Mouse (Mus musculus) hindbrain, embryonic 15.5 days (tissue): ENCODE measurements around the gene Akap11. TPM values are rescaled to one million over a fixed set of nuclear protein-coding genes. Genes with fewer than 3 reads are reported as not detected.

Experiments
- ATAC-seq: fragments of 200-750 bp; cut with Nextera tagmentation; 2 replicates; pipeline ENCODE4 v1.8.0; 2017; ENCODE audit warnings: low read depth, moderate number of reproducible peaks, moderate TSS enrichment; ENCODE audit not compliant: low FRiP score
- H3K27ac ChIP-seq: fragments of 300-500 bp; sonication (generic); replicated peaks from 2 replicates; pipeline ENCODE4 v1.5.1; 2015; ENCODE audit warnings: mild to moderate bottlenecking, inconsistent platforms
- H3K27me3 ChIP-seq: fragments of 300-500 bp; sonication (generic); 2 replicates; pipeline ENCODE4 v1.6.1; 2015; ENCODE audit warnings: control low read depth, inconsistent platforms
- H3K36me3 ChIP-seq: fragments of 300-500 bp; sonication (generic); 2 replicates; pipeline ENCODE4 v1.6.1; 2015; ENCODE audit warnings: control low read depth, inconsistent platforms
- H3K4me1 ChIP-seq: fragments of 300-500 bp; sonication (generic); replicated peaks from 2 replicates; pipeline ENCODE4 v1.6.1; 2015; ENCODE audit warnings: control low read depth, inconsistent platforms
- H3K4me2 ChIP-seq: fragments of 300-500 bp; sonication (generic); 2 replicates; pipeline ENCODE4 v1.6.1; 2015; ENCODE audit warnings: moderate library complexity, mild to moderate bottlenecking, inconsistent platforms
- H3K4me3 ChIP-seq: fragments of 300-500 bp; sonication (generic); 2 replicates; pipeline ENCODE4 v1.5.1; 2015; ENCODE audit warnings: mild to moderate bottlenecking, inconsistent platforms
- H3K9ac ChIP-seq: fragments of 300-500 bp; sonication (generic); 2 replicates; pipeline ENCODE4 v1.6.1; 2015; ENCODE audit warnings: inconsistent platforms
- H3K9me3 ChIP-seq: fragments of 300-500 bp; sonication (generic); 2 replicates; pipeline ENCODE4 v1.6.1; 2016; ENCODE audit warnings: control low read depth, inconsistent platforms
- WGBS: fragments of 180-500 bp; shearing (Covaris S2); methylation state at CpG from one replicate; pipeline ENCODE4 v1.1.7; 2015; 5-methylcytosine and 5-hydroxymethylcytosine counted together
- polyA plus RNA-seq: library from polyadenylated mRNA; unstranded; fragments of >200 nt; fragmentation: Nextera tagmentation; extraction: Ambion mirVana; gene quantifications from 2 replicates; pipeline ENCODE4 v1.2.1, GENCODE M21; 2015

Akap11 gene
- polyA plus RNA-seq, 1 experiment from 2014 or later = 33.2 TPM

DNA sequence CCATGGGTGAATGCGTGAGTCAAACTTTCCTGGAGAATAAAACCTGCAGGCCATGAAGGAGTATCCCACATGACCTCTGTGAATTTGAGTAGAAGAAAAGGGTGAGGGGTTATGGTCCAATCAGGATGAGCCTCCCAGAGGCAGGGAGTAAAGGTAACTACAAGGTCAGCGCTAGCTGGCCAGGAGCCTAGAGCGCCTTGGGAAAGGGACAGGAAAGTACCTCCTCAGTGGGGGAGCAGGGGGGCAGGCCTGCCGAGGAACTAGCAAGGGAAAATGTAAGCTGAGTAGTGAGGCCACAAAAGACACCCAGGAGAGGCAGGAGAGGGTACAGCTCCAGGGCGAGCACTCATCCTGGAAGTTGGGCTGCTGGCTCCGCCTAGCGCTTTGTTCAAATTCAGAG, 67.6 kb downstream of the Akap11 start:
- no peak for ATAC-seq
- 82% methylated on average over 7 of the region's 7 CpGs for WGBS

GRCm38 (mm10) chr14:78467994-78468393, 68.6 kb downstream of the Akap11 start:
- no peaks in the 10 kb centered on the region for H3K36me3 ChIP-seq
- 94% methylated on average over 4 of the region's 4 CpGs for WGBS
- H3K4me1 ChIP-seq = no peaks in the 10 kb centered on the region
- no peaks in the 10 kb centered on the region for H3K9me3 ChIP-seq
- H3K9ac ChIP-seq = no peak overlapping the region
- no peaks in the 10 kb centered on the region for H3K27me3 ChIP-seq
- no peak for ATAC-seq
- no peak overlapping the region for H3K27ac ChIP-seq
- no peak overlapping the region for H3K4me2 ChIP-seq
- no peak overlapping the region for H3K4me3 ChIP-seq

More for the DNA sequence above, 67.6 kb downstream of the Akap11 start:
- no peak overlapping the region for H3K4me2 ChIP-seq
- H3K27me3 ChIP-seq = no peaks in the 10 kb centered on the region
- H3K9ac ChIP-seq = no peak overlapping the region
- no peaks in the 10 kb centered on the region for H3K9me3 ChIP-seq
- no peak overlapping the region for H3K4me3 ChIP-seq
- no peaks in the 10 kb centered on the region for H3K36me3 ChIP-seq
- no peaks in the 10 kb centered on the region for H3K4me1 ChIP-seq
- no peak overlapping the region for H3K27ac ChIP-seq

DNA sequence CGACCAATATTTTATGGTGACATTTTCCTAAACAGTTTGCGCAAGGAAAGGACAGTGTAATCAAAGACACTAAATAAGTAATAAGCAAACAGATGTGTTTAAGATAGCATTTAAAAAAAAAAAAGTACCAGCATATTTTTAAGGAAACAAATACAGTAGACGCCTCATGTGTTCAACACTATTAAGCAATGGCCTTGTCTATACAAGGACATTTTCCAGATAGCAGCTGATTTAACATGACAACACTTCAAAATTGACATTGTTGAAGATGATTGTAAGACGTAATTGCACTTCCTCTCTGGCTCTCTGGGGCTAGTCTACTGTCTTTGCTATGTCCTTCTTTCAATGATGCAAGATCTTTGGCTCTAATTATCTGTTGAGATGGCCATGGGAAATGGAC, 72.3 kb downstream of the Akap11 start:
- no peaks in the 10 kb centered on the region for H3K9me3 ChIP-seq
- H3K4me1 ChIP-seq = no peaks in the 10 kb centered on the region
- H3K9ac ChIP-seq = no peak overlapping the region
- H3K36me3 ChIP-seq = no peaks in the 10 kb centered on the region
- H3K4me2 ChIP-seq = no peak overlapping the region
- no peaks in the 10 kb centered on the region for H3K27me3 ChIP-seq
- no peak overlapping the region for H3K4me3 ChIP-seq
- no peak overlapping the region for H3K27ac ChIP-seq
- WGBS = 93% methylated on average over 4 of the region's 4 CpGs
- ATAC-seq = no peak

DNA sequence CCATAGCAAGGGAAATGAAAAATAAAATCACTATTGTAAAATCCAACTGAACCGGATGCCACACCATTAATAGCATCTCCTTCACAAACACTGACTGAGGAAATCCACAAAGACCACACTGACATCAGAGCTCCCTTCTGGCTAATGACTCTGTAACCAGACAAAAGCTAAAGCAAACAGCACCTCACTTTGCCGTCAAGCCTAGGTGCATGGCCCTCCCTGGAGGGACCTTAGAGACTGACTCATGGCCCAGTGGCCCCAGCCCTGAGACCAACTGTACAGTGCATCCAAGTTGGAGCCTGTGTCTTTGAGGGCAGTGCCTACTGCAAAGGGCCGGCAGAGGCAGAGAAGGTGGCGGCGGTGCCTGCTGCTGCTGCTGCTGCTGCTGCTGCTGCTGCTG, 77.5 kb downstream of the Akap11 start:
- Histone ChIP-seq H3K9me3 (no peaks in the 10 kb centered on the region), H3K36me3 (no peaks in the 10 kb centered on the region), H3K4me3 (no peak overlapping the region), H3K4me1 (no peaks in the 10 kb centered on the region), H3K4me2 (no peak overlapping the region), H3K9ac (no peak overlapping the region), H3K27ac (no peak overlapping the region), H3K27me3 (no peaks in the 10 kb centered on the region)
- 52% methylated on average over 5 of the region's 5 CpGs for WGBS
- ATAC-seq = no peak

GRCm38 (mm10) chr14:78458705-78459104, 77.9 kb downstream of the Akap11 start:
- Histone ChIP-seq H3K9ac (no peak overlapping the region), H3K4me3 (no peak overlapping the region), H3K9me3 (no peaks in the 10 kb centered on the region), H3K4me1 (no peaks in the 10 kb centered on the region), H3K36me3 (no peaks in the 10 kb centered on the region), H3K27me3 (no peaks in the 10 kb centered on the region), H3K27ac (no peak overlapping the region), H3K4me2 (no peak overlapping the region)
- ATAC-seq = no peak
- WGBS = 66% methylated on average over 5 of the region's 5 CpGs

DNA sequence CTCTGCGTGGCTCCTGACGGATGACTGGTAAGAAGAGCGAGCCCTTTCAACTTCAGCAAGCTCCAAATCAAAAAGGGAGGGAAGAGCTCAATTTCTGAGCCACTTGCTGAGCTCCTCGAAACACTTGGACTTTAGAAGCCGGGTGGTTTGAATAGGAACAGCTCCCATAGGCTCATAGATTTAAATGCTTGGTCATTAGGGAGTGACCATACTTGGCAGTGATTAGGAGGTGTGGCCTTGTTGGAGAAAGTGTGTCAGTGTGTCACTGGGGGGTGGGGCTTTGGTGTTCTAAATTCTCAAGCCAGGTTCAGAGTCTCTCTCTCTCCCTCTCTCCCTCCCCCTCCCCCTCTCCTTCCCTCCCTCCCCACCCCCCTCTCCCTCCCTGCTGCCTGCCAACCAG, 81.6 kb downstream of the Akap11 start:
- 84% methylated on average over 5 of the region's 5 CpGs for WGBS

GRCm38 (mm10) chr14:78448807-78449406, 87.7 kb downstream of the Akap11 start:
- WGBS = 82% methylated on average over 11 of the region's 11 CpGs
- H3K9me3 ChIP-seq = no peaks in the 10 kb centered on the region
- no peaks in the 10 kb centered on the region for H3K36me3 ChIP-seq
- no peak overlapping the region for H3K9ac ChIP-seq
- no peak overlapping the region for H3K4me3 ChIP-seq
- no peak overlapping the region for H3K4me2 ChIP-seq
- H3K27me3 ChIP-seq = no peaks in the 10 kb centered on the region
- H3K27ac ChIP-seq = no peak overlapping the region
- no peak for ATAC-seq
- no peaks in the 10 kb centered on the region for H3K4me1 ChIP-seq

More for the DNA sequence above, 81.6 kb downstream of the Akap11 start:
- Histone ChIP-seq H3K4me2 (no peak overlapping the region), H3K4me3 (no peak overlapping the region), H3K27ac (no peak overlapping the region), H3K27me3 (no peaks in the 10 kb centered on the region), H3K4me1 (no peaks in the 10 kb centered on the region), H3K9ac (no peak overlapping the region), H3K36me3 (no peaks in the 10 kb centered on the region), H3K9me3 (no peaks in the 10 kb centered on the region)
- ATAC-seq = no peak

DNA sequence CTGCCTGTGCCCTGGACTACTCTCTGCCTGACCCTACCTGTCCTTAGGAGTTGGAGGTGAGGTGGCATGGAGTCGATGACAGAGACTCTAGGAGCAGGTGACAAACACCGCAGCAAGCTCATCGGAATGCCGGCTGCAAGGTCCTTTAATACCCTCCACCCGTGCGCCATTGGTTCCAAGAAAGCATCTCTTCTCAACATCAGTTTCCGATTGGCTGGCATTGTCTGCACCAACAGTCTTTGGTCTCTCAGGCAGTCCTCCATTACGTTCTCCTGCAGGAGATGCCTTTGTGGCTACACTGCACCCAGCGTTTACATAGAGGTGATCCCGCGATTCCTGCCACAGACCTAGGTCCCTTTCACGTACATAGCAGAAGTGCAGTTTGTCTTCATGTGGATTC, 88.6 kb downstream of the Akap11 start:
- ATAC-seq = no peak
- 92% methylated on average over 12 of the region's 12 CpGs for WGBS

DNA sequence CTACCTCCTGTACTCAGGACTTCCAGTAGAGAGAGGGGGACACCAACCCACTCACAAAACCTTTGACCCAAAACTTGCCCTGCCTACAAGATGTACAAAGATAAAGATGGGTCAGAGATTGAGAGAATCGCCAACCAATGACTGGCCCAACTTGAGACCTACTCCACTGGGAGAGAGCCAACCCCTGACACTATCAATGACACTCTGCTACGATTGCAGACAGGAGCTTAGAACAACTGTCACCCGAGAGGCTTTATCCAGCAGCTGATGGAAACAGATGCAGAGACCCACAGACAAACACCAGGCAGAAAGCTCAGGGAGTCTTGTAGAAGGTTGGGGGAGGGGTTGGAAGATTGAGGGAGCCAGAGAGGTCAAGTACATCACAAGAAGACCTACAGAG, 89.1 kb downstream of the Akap11 start:
- no peak for ATAC-seq
- 91% methylated on average over 3 of the region's 3 CpGs for WGBS

More for the DNA sequence above, 88.6 kb downstream of the Akap11 start:
- H3K9me3 ChIP-seq = no peaks in the 10 kb centered on the region
- no peak overlapping the region for H3K4me2 ChIP-seq
- H3K4me1 ChIP-seq = no peaks in the 10 kb centered on the region
- no peak overlapping the region for H3K9ac ChIP-seq
- H3K27me3 ChIP-seq = no peaks in the 10 kb centered on the region
- H3K36me3 ChIP-seq = no peaks in the 10 kb centered on the region
- H3K4me3 ChIP-seq = no peak overlapping the region
- H3K27ac ChIP-seq = no peak overlapping the region

More for the DNA sequence above, 89.1 kb downstream of the Akap11 start:
- H3K9ac ChIP-seq = no peak overlapping the region
- no peaks in the 10 kb centered on the region for H3K4me1 ChIP-seq
- no peaks in the 10 kb centered on the region for H3K27me3 ChIP-seq
- no peaks in the 10 kb centered on the region for H3K36me3 ChIP-seq
- H3K9me3 ChIP-seq = no peaks in the 10 kb centered on the region
- no peak overlapping the region for H3K4me2 ChIP-seq
- no peak overlapping the region for H3K4me3 ChIP-seq
- no peak overlapping the region for H3K27ac ChIP-seq

Other genes with a start within 250 kb of the Akap11 start
- gene Tnfsf11, start 228.8 kb downstream of the Akap11 start, polyA plus RNA-seq = 0.07 and 0.13 TPM in 2 replicates
- gene Dgkh, start 196.0 kb upstream of the Akap11 start, polyA plus RNA-seq = 3.5 and 5.0 TPM in 2 replicates